Mouse (Mus musculus): ENCODE measurements around the gene Clcnka. TPM values are rescaled to one million over a fixed set of nuclear protein-coding genes. Genes with fewer than 3 reads are reported as not detected.

Clcnka gene
- total RNA-seq (2023), result not detected

DNA sequence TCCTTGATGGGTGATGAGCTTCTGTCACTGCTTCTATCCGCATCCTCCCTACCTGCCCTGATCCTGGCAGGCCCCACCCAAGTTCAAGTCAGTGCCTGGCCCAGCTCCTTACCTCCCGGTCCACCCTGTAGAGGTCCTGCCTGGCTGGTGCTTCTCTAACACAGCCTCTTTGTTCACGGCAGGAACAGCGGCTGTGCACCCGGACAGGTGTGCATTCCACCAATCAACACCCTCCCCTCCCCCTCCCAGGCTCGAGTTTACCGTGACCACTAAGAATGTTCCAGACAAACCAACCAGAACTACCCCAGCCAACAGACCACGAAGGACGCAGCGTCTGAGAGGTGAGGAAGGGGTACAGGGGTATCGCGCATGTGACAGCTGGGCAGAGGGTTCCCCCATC, at the start of gene Clcnka:
TSS of gene Clcnka (minus strand) at position 180 of the 400 bp plus-strand sequence.

DNA sequence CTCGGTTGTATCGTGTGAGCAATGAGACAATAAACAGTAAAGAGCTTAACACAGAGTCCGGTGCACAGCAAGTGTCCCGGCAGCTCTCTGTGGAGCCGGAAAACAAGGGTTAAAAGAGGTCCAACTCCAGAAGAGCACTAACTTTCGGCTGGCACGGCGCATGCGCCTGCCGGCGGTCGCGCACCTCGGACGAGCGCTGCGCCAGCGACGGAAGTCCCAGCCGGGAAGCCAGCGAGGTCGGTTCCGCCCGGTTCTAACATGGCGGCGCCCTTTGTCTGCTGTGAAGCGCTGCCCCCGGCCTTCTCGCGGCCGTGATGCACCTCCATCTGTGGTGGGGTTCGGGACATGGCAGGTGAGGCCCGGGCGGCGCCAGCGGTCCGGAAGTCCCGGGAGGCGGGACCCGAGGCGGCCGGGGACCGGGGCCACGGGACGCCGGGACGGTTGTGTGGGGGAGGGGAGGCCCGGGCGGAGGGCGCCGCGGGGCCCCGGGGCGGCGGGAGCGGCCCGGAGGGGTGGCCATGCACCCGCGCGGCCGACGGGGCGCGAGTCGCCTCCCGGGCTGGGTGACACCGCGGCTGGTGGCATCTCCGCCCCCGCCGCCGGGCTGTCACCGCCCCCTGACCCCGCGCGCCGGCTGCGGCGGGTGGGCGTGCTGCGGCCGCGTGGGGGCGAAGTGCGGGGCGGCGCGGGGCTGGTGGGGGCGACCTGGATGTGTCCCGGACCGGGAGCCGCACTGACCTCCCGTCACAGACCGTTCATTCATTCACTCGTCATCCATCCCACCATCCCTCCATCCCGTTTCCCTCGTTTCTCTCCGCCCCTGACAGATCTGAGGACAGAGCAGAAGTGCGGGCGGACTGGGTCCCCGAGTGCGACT, 46.2 kb upstream of the Clcnka start, which contains the start of gene Zbtb17:
TSS of gene Zbtb17 (plus strand) at position 204 of the 877 bp plus-strand sequence.

GRCm38 (mm10) chr4:141435974-141436373, 37.5 kb upstream of the Clcnka start, which contains the start of gene Srarp:
TSS of gene Srarp (minus strand) at chr4:141436105.

DNA sequence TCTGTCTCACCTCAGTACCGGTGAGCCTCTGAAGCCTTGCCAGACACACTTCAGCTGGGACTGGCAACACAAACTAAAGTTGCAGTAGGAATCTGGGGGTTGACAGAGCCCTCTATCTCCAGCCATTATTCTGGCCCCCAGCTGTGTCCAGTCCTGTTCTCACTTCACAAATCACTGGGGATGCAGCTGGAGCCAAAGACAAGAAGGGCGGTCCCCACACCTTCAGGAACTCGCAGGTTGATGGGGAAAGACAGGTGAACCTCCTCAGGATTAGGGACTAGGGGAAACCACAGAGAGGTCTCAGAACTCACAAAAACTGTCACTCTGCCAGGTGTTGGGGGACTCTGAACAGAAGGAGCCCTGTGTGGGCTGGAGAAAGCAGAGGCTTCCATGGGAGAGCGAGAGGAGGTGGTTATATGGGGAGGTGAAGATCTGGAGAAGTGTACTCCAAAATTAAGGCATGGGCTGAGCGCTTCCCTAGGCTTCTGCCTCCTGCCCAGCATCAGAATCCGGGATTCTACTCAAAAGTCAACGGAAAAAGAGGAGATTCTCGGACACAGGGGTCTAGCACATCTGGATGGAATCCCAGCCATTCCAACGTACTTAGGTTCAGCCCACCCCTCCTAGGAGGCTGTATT, 21.8 kb upstream of the Clcnka start, which contains the start of gene Hspb7:
TSS of gene Hspb7 (plus strand) at position 588 of the 638 bp plus-strand sequence.

DNA sequence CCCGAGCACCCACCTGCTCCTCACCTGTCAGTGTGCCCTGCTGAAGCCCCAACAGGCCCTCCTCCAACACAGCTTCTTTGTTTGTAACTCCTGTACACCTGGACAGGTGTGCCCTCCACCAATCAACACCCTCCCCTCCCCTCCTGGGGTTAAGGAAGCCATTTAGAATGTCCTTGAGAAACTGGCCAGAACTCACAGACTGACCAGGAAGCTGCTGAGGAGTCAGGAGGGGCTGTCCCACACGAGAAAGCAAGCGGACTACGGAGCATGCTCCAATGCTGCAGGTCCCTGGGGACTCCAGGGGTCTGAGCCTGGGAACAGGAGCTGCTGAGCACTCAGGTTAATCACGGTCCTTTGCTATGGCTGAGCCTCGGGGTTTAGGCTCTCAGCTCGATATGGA, 17.4 kb upstream of the Clcnka start, which contains the start of gene Clcnkb:
TSS of gene Clcnkb (minus strand) at position 91 of the 400 bp plus-strand sequence.

GRCm38 (mm10) chr4:141367997-141368791, 30.3 kb downstream of the Clcnka start, which contains the start of gene Fam131c:
TSS of gene Fam131c (plus strand) at chr4:141368220.

Other genes with a start within 250 kb of the Clcnka start
- under 1 TPM; 0.46 to 0.68 TPM for gene Rsg1, start 184.8 kb downstream of the Clcnka start, total RNA-seq (2023)
- gene Arhgef19, start 159.2 kb downstream of the Clcnka start, total RNA-seq (2023), result 1 to 10 TPM in 1 of 2 experiments, not detected in 1; 1.2 TPM
- 1 to 10 TPM; 1.3 to 4.7 TPM for gene Epha2, start 97.5 kb downstream of the Clcnka start, total RNA-seq (2023)
- gene Fam131c, start 30.5 kb downstream of the Clcnka start, total RNA-seq (2023), result not detected
- gene Clcnkb, start 17.3 kb upstream of the Clcnka start, total RNA-seq (2023), result not detected
- not detected for gene Hspb7, start 22.1 kb upstream of the Clcnka start, total RNA-seq (2023)
- gene Srarp, start 37.4 kb upstream of the Clcnka start, total RNA-seq (2023), result not detected
- gene Zbtb17, start 45.9 kb upstream of the Clcnka start, total RNA-seq (2023), result 10 to 100 TPM; 30.7 to 32.9 TPM
- 100 to 1,000 TPM; 118 to 124 TPM for gene Spen, start 139.9 kb upstream of the Clcnka start, total RNA-seq (2023)
- gene Fblim1, start 207.4 kb upstream of the Clcnka start, total RNA-seq (2023), result 1 to 10 TPM; 6.3 to 6.5 TPM
- gene Tmem82, start 219.9 kb upstream of the Clcnka start, total RNA-seq (2023), result under 1 TPM in 1 of 2 experiments, not detected in 1; 0.70 TPM
- gene Slc25a34, start 225.1 kb upstream of the Clcnka start, total RNA-seq (2023), result under 1 TPM; 0.39 to 0.42 TPM

All from monocyte, adult 59 days (primary cell).